Mouse (Mus musculus): Measurements from ENCODE around the gene Mccc1. TPM values are rescaled to one million over a fixed set of nuclear protein-coding genes. Genes with fewer than 3 reads are reported as not detected.

Mccc1 gene
- polyA plus RNA-seq (2015; fragmentation: Nextera tagmentation; extraction: Ambion mirVana) = 63.1 and 64.3 TPM in 2 replicates

- Histone ChIP-seq H3K4me2 (peak within 1 kb of the TSS; percentile 74), H3K9ac (peak within 1 kb of the TSS; percentile 77), H3K4me3 (peak within 1 kb of the TSS; percentile 85), H3K9me3 (replicated peaks) (no peaks in the 10 kb centered on the region), H3K4me1 (replicated peaks) (peaks cover 9% of the 10 kb centered on the region), H3K36me3 (no peaks in the 10 kb centered on the region), H3K27me3 (no peaks in the 10 kb centered on the region), H3K27ac (peak within 1 kb of the TSS; percentile 94)
- peak; percentile 96 for ATAC-seq (replicated peaks; ENCODE audit: insufficient number of reproducible peaks, insufficient read depth, low FRiP score, low read depth)
- 4% methylated on average over 39 of the region's 39 CpGs for WGBS
These were observed at the start of gene Mccc1 for GRCm38 (mm10) chr3:36000275-36001239. Gene Mccc1 (minus strand): TSS chr3:36000678.

- Histone ChIP-seq H3K36me3 (no peaks in the 10 kb centered on the region), H3K27me3 (no peaks in the 10 kb centered on the region), H3K9me3 (replicated peaks) (no peaks in the 10 kb centered on the region), H3K4me3 (no peak overlapping the region), H3K4me1 (replicated peaks) (no peaks in the 10 kb centered on the region), H3K27ac (no peak overlapping the region), H3K9ac (no peak overlapping the region), H3K4me2 (no peak overlapping the region)
- 56% methylated on average over 1 of the region's 1 CpGs for WGBS
- ATAC-seq (replicated peaks; ENCODE audit: insufficient number of reproducible peaks, insufficient read depth, low FRiP score, low read depth) = no peak
These were observed 48.6 kb upstream of the Mccc1 start for GRCm38 (mm10) chr3:36049106-36049505.

DNA sequence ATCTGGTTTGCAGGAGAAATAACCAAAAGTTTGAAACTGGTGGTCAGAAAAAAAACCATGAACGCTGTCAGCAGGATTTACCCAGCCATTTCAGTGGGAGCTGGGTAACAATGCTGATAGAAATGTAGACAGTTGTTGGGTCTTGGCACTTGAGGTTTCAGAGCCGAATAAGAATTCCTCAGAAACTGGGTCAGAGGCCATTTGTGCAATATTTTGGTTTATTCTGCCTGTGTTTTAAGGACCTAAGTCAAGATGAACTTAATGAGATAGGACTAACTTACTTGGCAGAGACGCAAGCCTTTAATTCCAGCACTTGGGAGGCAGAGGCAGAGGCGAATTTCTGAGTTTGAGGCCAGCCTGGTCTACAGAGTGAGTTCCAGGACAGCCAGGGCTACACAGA, 44.6 kb upstream of the Mccc1 start:
- no peaks in the 10 kb centered on the region for H3K27me3 ChIP-seq
- H3K36me3 ChIP-seq = no peaks in the 10 kb centered on the region
- WGBS = 65% methylated on average over 4 of the region's 4 CpGs
- no peak for ATAC-seq (replicated peaks; ENCODE audit: insufficient number of reproducible peaks, insufficient read depth, low FRiP score, low read depth)
- H3K4me2 ChIP-seq = no peak overlapping the region
- H3K4me1 ChIP-seq (replicated peaks) = no peaks in the 10 kb centered on the region
- no peaks in the 10 kb centered on the region for H3K9me3 ChIP-seq (replicated peaks)
- no peak overlapping the region for H3K27ac ChIP-seq
- H3K9ac ChIP-seq = no peak overlapping the region
- no peak overlapping the region for H3K4me3 ChIP-seq

DNA sequence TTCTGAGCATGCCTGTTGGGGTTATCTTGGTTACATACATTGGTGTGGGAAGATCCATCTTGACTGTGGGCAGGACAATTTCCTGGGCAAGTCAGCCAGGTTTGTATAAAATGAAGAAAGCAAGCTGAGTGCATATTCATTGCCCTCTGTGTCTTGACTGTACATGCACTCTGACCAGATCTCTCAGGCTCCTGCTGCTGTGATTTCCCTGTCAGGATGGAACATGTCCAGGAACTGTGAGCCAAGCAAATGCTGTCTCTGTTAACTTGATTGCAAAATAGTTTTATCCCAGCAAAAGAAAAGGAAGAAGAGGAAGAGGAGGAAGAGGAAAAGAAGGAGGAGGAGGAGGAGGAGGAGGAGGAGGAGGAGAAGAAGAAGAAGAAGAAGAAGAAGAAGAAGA, 44.0 kb upstream of the Mccc1 start:
- Histone ChIP-seq H3K27me3 (no peaks in the 10 kb centered on the region), H3K9me3 (replicated peaks) (no peaks in the 10 kb centered on the region), H3K9ac (no peak overlapping the region), H3K4me2 (no peak overlapping the region), H3K4me1 (replicated peaks) (no peaks in the 10 kb centered on the region), H3K4me3 (no peak overlapping the region), H3K36me3 (no peaks in the 10 kb centered on the region), H3K27ac (no peak overlapping the region)
- ATAC-seq (replicated peaks; ENCODE audit: insufficient number of reproducible peaks, insufficient read depth, low FRiP score, low read depth) = no peak

DNA sequence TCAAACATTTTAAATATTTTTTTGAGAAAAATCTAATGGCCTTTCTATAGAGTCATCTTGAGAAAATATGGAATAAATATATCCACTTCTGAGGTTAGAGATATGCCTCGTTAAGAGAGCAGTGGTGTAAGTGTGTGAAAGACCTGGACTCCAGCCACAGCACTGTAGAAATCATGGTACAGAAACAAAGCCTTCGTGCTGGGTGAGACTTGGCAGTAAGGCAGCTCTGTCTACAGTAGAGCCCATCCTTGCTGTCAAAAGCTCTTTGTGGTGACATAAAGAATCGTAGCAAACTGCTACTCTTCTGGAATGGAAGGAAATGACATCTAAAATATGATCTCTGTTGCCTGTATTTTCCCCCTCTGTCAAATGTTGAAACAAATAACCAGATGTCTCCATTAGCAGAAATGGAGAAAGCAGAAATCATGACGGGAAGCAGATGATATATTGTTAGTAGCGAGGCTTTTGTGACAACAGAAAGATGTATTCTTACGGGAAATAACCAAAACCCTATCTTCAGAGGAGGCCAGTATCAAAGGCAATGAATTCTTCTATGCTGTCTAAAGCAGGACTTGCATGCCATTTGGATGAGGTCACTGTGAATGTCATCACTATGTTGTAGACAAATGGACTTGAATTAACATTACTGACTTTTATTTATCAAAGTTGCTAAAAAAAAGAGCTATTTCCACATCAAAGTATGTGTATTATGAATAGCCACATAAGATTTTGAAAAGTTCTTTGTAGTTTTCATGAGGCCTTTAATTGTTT, 31.4 kb upstream of the Mccc1 start:
- Histone ChIP-seq H3K27me3 (no peaks in the 10 kb centered on the region), H3K9me3 (replicated peaks) (no peaks in the 10 kb centered on the region), H3K9ac (no peak overlapping the region), H3K4me2 (peak overlapping the region; percentile 33), H3K4me1 (replicated peaks) (0 out of 2 replicates have a peak, but pooled peaks cover 2% of the 10 kb centered on the region), H3K27ac (peak overlapping the region; percentile 68), H3K36me3 (no peaks in the 10 kb centered on the region), H3K4me3 (no peak overlapping the region)
- ATAC-seq (replicated peaks; ENCODE audit: insufficient number of reproducible peaks, insufficient read depth, low FRiP score, low read depth) = no peak
- 22% methylated on average over 6 of the region's 6 CpGs for WGBS

GRCm38 (mm10) chr3:36029993-36030392, 29.5 kb upstream of the Mccc1 start:
- Histone ChIP-seq H3K4me1 (replicated peaks) (0 out of 2 replicates have a peak, but pooled peaks cover 2% of the 10 kb centered on the region), H3K9ac (no peak overlapping the region), H3K27me3 (no peaks in the 10 kb centered on the region), H3K4me2 (no peak overlapping the region), H3K36me3 (no peaks in the 10 kb centered on the region), H3K4me3 (no peak overlapping the region), H3K27ac (no peak overlapping the region), H3K9me3 (replicated peaks) (no peaks in the 10 kb centered on the region)
- WGBS = 81% methylated on average over 4 of the region's 4 CpGs
- no peak for ATAC-seq (replicated peaks; ENCODE audit: insufficient number of reproducible peaks, insufficient read depth, low FRiP score, low read depth)

- Histone ChIP-seq H3K9me3 (replicated peaks) (no peaks in the 10 kb centered on the region), H3K4me3 (no peak overlapping the region)
- no peak for ATAC-seq (replicated peaks; ENCODE audit: insufficient number of reproducible peaks, insufficient read depth, low FRiP score, low read depth)
These were observed 25.3 kb upstream of the Mccc1 start for GRCm38 (mm10) chr3:36025732-36026131.

GRCm38 (mm10) chr3:36011239-36011638, 10.8 kb upstream of the Mccc1 start:
- H3K9me3 ChIP-seq (replicated peaks) = no peaks in the 10 kb centered on the region

More at GRCm38 (mm10) chr3:36025732-36026131, 25.3 kb upstream of the Mccc1 start:
- no peaks in the 10 kb centered on the region for H3K36me3 ChIP-seq
- H3K4me1 ChIP-seq (replicated peaks) = no peaks in the 10 kb centered on the region
- H3K4me2 ChIP-seq = no peak overlapping the region
- H3K9ac ChIP-seq = no peak overlapping the region
- WGBS = 81% methylated on average over 6 of the region's 6 CpGs
- no peak overlapping the region for H3K27ac ChIP-seq
- no peaks in the 10 kb centered on the region for H3K27me3 ChIP-seq

DNA sequence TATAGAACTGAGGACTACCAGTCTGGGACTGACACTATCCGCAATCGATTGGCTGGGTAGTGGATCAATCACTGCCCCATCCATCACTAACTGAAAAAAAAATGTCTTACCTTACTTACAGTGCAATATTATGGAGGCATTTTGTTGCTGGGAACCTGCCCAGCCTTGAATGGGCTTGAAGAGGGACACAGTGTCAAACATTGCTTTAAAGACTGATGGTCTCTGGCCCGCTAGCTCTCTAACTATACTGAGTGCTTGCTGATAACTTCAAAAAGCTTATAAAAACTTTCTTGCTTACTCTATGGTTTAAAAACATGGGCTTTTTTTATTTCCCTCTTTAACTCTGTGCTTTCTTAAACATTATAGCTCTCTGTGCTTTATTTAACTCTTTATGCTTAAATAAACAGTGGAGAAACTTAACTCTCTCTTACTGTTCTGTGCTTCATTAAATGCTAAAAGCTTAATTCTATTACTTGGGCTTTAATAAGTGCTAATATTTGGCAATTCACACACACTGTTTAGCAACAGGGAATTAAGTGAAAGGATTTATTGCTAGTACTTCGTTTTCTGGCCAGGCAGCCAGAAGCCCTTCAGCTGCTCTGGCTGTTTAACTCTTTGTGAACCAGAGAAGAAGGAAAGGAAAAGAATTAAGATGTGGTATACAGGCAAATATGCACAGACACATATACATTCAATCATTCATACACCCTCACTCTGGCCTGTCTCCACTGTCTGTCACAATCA, 8.1 kb upstream of the Mccc1 start:
- Histone ChIP-seq H3K4me2 (no peak overlapping the region), H3K27me3 (no peaks in the 10 kb centered on the region), H3K9me3 (replicated peaks) (no peaks in the 10 kb centered on the region), H3K9ac (no peak overlapping the region), H3K4me1 (replicated peaks) (peaks cover 8% of the 10 kb centered on the region; the same call in 1 of the 2 replicates), H3K36me3 (no peaks in the 10 kb centered on the region), H3K27ac (no peak overlapping the region), H3K4me3 (no peak overlapping the region)
- 67% methylated on average over 4 of the region's 4 CpGs for WGBS
- ATAC-seq (replicated peaks; ENCODE audit: insufficient number of reproducible peaks, insufficient read depth, low FRiP score, low read depth) = no peak

More at GRCm38 (mm10) chr3:36011239-36011638, 10.8 kb upstream of the Mccc1 start:
- no peak for ATAC-seq (replicated peaks; ENCODE audit: insufficient number of reproducible peaks, insufficient read depth, low FRiP score, low read depth)
- Histone ChIP-seq H3K27ac (peak overlapping the region; percentile 53), H3K4me2 (peak overlapping the region; percentile 34; the same call in 1 of the 2 replicates), H3K9ac (no peak overlapping the region), H3K4me1 (replicated peaks) (peaks cover 5% of the 10 kb centered on the region; the same call in 1 of the 2 replicates), H3K4me3 (peak overlapping the region; percentile 18; the same call in 1 of the 2 replicates), H3K27me3 (no peaks in the 10 kb centered on the region), H3K36me3 (no peaks in the 10 kb centered on the region)
- WGBS = 38% methylated on average over 3 of the region's 3 CpGs

- 31% methylated on average over 4 of the region's 4 CpGs for WGBS
- H3K9ac ChIP-seq = no peak overlapping the region
These were observed 3.8 kb upstream of the Mccc1 start for GRCm38 (mm10) chr3:36004028-36004895.

More at GRCm38 (mm10) chr3:36004028-36004895, 3.8 kb upstream of the Mccc1 start:
- Histone ChIP-seq H3K36me3 (no peaks in the 10 kb centered on the region), H3K27me3 (no peaks in the 10 kb centered on the region), H3K9me3 (replicated peaks) (no peaks in the 10 kb centered on the region), H3K4me2 (no peak overlapping the region), H3K27ac (peak overlapping the region; percentile 31; the same call in 1 of the 2 replicates), H3K4me3 (no peak overlapping the region), H3K4me1 (replicated peaks) (peaks cover 3% of the 10 kb centered on the region)
- no peak for ATAC-seq (replicated peaks; ENCODE audit: insufficient number of reproducible peaks, insufficient read depth, low FRiP score, low read depth)
